Mouse (Mus musculus): ENCODE results near the gene Rhot1. TPM values are rescaled to one million over a fixed set of nuclear protein-coding genes. Genes with fewer than 3 reads are reported as not detected.
A peak's percentile ranks its signal among the peaks of the same experiment; 100 is the strongest.

Rhot1 gene
- 67.4 and 72.7 TPM in 2 replicates for polyA plus RNA-seq (2015; fragmentation: Nextera tagmentation; extraction: Ambion mirVana)

- Histone ChIP-seq H3K27ac (replicated peaks) (peak within 1 kb of the TSS; percentile 91), H3K9ac (peak within 1 kb of the TSS; percentile 94), H3K4me1 (replicated peaks) (peaks cover 18% of the 10 kb centered on the region), H3K4me2 (peak within 1 kb of the TSS; percentile 61), H3K4me3 (peak within 1 kb of the TSS; percentile 90), H3K27me3 (no peaks in the 10 kb centered on the region), H3K36me3 (peaks cover 4% of the 10 kb centered on the region; the same call in 1 of the 2 replicates), H3K9me3 (no peaks in the 10 kb centered on the region)
- WGBS = under 1% methylated on average over 75 of the region's 78 CpGs
- ATAC-seq (ENCODE audit: low FRiP score, low read depth) = peak; percentile 95
These were observed at the start of gene Rhot1 for GRCm38 (mm10) chr11:80208860-80209800. Gene Rhot1, plus strand, starts transcription at chr11:80209019.

GRCm38 (mm10) chr11:80161041-80161440 is 47.8 kb upstream of the Rhot1 start:
- H3K9me3 ChIP-seq = no peaks in the 10 kb centered on the region
- H3K4me3 ChIP-seq = no peak overlapping the region
- H3K36me3 ChIP-seq = no peaks in the 10 kb centered on the region
- no peak overlapping the region for H3K4me2 ChIP-seq
- ATAC-seq (ENCODE audit: low FRiP score, low read depth) = no peak
- 89% methylated on average over 4 of the region's 4 CpGs for WGBS
- H3K9ac ChIP-seq = no peak overlapping the region
- H3K4me1 ChIP-seq (replicated peaks) = no peaks in the 10 kb centered on the region
- peaks cover 3% of the 10 kb centered on the region for H3K27me3 ChIP-seq
- H3K27ac ChIP-seq (replicated peaks) = no peak overlapping the region

GRCm38 (mm10) chr11:80163362-80164116 is 45.3 kb upstream of the Rhot1 start:
- Histone ChIP-seq H3K27me3 (no peaks in the 10 kb centered on the region), H3K9ac (no peak overlapping the region), H3K36me3 (no peaks in the 10 kb centered on the region), H3K9me3 (no peaks in the 10 kb centered on the region), H3K4me3 (no peak overlapping the region), H3K4me2 (no peak overlapping the region), H3K27ac (replicated peaks) (no peak overlapping the region), H3K4me1 (replicated peaks) (no peaks in the 10 kb centered on the region)
- ATAC-seq (ENCODE audit: low FRiP score, low read depth) = no peak
- 74% methylated on average over 7 of the region's 7 CpGs for WGBS

- Histone ChIP-seq H3K27ac (replicated peaks) (no peak overlapping the region), H3K4me1 (replicated peaks) (no peaks in the 10 kb centered on the region), H3K36me3 (no peaks in the 10 kb centered on the region), H3K9me3 (no peaks in the 10 kb centered on the region), H3K4me2 (no peak overlapping the region), H3K4me3 (no peak overlapping the region), H3K9ac (no peak overlapping the region), H3K27me3 (no peaks in the 10 kb centered on the region)
- ATAC-seq (ENCODE audit: low FRiP score, low read depth) = no peak
- WGBS = 52% methylated on average over 2 of the region's 2 CpGs
These were observed 44.6 kb upstream of the Rhot1 start for GRCm38 (mm10) chr11:80164224-80164623.

- no peaks in the 10 kb centered on the region for H3K36me3 ChIP-seq
- H3K27me3 ChIP-seq = no peaks in the 10 kb centered on the region
- no peak overlapping the region for H3K9ac ChIP-seq
- no peaks in the 10 kb centered on the region for H3K4me1 ChIP-seq (replicated peaks)
- H3K4me2 ChIP-seq = no peak overlapping the region
- H3K4me3 ChIP-seq = no peak overlapping the region
- no peak for ATAC-seq (ENCODE audit: low FRiP score, low read depth)
- no peaks in the 10 kb centered on the region for H3K9me3 ChIP-seq
- 95% methylated on average over 9 of the region's 9 CpGs for WGBS
- no peak overlapping the region for H3K27ac ChIP-seq (replicated peaks)
These were observed 40.7 kb upstream of the Rhot1 start for GRCm38 (mm10) chr11:80168121-80168520.

GRCm38 (mm10) chr11:80168611-80169249 is 40.1 kb upstream of the Rhot1 start:
- Histone ChIP-seq H3K27me3 (no peaks in the 10 kb centered on the region), H3K36me3 (no peaks in the 10 kb centered on the region), H3K27ac (replicated peaks) (no peak overlapping the region), H3K9me3 (no peaks in the 10 kb centered on the region), H3K4me3 (no peak overlapping the region), H3K4me2 (no peak overlapping the region), H3K4me1 (replicated peaks) (no peaks in the 10 kb centered on the region), H3K9ac (no peak overlapping the region)
- WGBS = 82% methylated on average over 4 of the region's 4 CpGs
- no peak for ATAC-seq (ENCODE audit: low FRiP score, low read depth)

- Histone ChIP-seq H3K27ac (replicated peaks) (no peak overlapping the region), H3K9me3 (no peaks in the 10 kb centered on the region), H3K9ac (no peak overlapping the region), H3K4me3 (no peak overlapping the region), H3K36me3 (no peaks in the 10 kb centered on the region), H3K27me3 (no peaks in the 10 kb centered on the region), H3K4me1 (replicated peaks) (no peaks in the 10 kb centered on the region), H3K4me2 (no peak overlapping the region)
- ATAC-seq (ENCODE audit: low FRiP score, low read depth) = no peak
- WGBS = 88% methylated on average over 3 of the region's 3 CpGs
These were observed 39.2 kb upstream of the Rhot1 start for GRCm38 (mm10) chr11:80169629-80170028.

- no peak overlapping the region for H3K4me3 ChIP-seq
- no peak for ATAC-seq (ENCODE audit: low FRiP score, low read depth)
These were observed 38.5 kb upstream of the Rhot1 start for GRCm38 (mm10) chr11:80170351-80170750.

GRCm38 (mm10) chr11:80171884-80172283 is 36.9 kb upstream of the Rhot1 start:
- H3K9me3 ChIP-seq = no peaks in the 10 kb centered on the region
- H3K27me3 ChIP-seq = no peaks in the 10 kb centered on the region
- no peak for ATAC-seq (ENCODE audit: low FRiP score, low read depth)
- H3K36me3 ChIP-seq = no peaks in the 10 kb centered on the region
- H3K27ac ChIP-seq (replicated peaks) = no peak overlapping the region
- no peaks in the 10 kb centered on the region for H3K4me1 ChIP-seq (replicated peaks)
- H3K9ac ChIP-seq = no peak overlapping the region
- no peak overlapping the region for H3K4me2 ChIP-seq
- WGBS = 73% methylated on average over 4 of the region's 4 CpGs
- H3K4me3 ChIP-seq = no peak overlapping the region

More at GRCm38 (mm10) chr11:80170351-80170750, 38.5 kb upstream of the Rhot1 start:
- Histone ChIP-seq H3K36me3 (no peaks in the 10 kb centered on the region), H3K4me1 (replicated peaks) (no peaks in the 10 kb centered on the region), H3K27me3 (no peaks in the 10 kb centered on the region), H3K27ac (replicated peaks) (no peak overlapping the region), H3K9me3 (no peaks in the 10 kb centered on the region), H3K4me2 (no peak overlapping the region), H3K9ac (no peak overlapping the region)
- WGBS = 84% methylated on average over 5 of the region's 5 CpGs

- no peaks in the 10 kb centered on the region for H3K9me3 ChIP-seq
- WGBS = 86% methylated on average over 11 of the region's 11 CpGs
- H3K9ac ChIP-seq = no peak overlapping the region
- H3K4me1 ChIP-seq (replicated peaks) = no peaks in the 10 kb centered on the region
- no peak overlapping the region for H3K4me2 ChIP-seq
- no peaks in the 10 kb centered on the region for H3K27me3 ChIP-seq
- no peak for ATAC-seq (ENCODE audit: low FRiP score, low read depth)
- H3K36me3 ChIP-seq = no peaks in the 10 kb centered on the region
- no peak overlapping the region for H3K4me3 ChIP-seq
- no peak overlapping the region for H3K27ac ChIP-seq (replicated peaks)
These were observed 34.7 kb upstream of the Rhot1 start for GRCm38 (mm10) chr11:80173963-80174670.
